Mouse (Mus musculus) MEL (cell line): ENCODE results near the gene Samd14. TPM values are rescaled to one million over a fixed set of nuclear protein-coding genes. Genes with fewer than 3 reads are reported as not detected.

Experiments
- DNase-seq: peaks from one replicate; pipeline ENCODE4 v3.0.0; 2011; ENCODE audit warnings: low read depth, low spot score
- H3K27ac ChIP-seq: 2 replicates; pipeline ENCODE4 v1.5.1; 2012; ENCODE audit warnings: low read depth, mild to moderate bottlenecking, control low read depth, low read length, moderate library complexity; ENCODE audit not compliant: control insufficient read depth
- H3K27me3 ChIP-seq, 2 experiments: fragments of 150-350 bp in 1 of 2; sonication (generic) in 1 of 2; 2 replicates each; pipeline ENCODE4 v1.6.1; 2012; ENCODE audit warnings: low read length in 2 of 2, mild to moderate bottlenecking in 2 of 2, improper control_type of control experiment in 1 of 2, moderate library complexity in 1 of 2; ENCODE audit not compliant: insufficient read depth in 2 of 2, control insufficient read depth in 1 of 2
- H3K36me3 ChIP-seq, 2 experiments: 2 replicates each; pipeline ENCODE4 v1.6.1; 2012 to 2014; ENCODE audit warnings: low read length in 2 of 2, improper control_type of control experiment in 1 of 2, inconsistent platforms in 1 of 2, mild to moderate bottlenecking in 1 of 2; ENCODE audit not compliant: insufficient read depth in 2 of 2, control insufficient read depth in 1 of 2
- H3K4me1 ChIP-seq, 2 experiments: fragments of 150-350 bp in 1 of 2; sonication (generic) in 1 of 2; 2 replicates each; pipeline ENCODE4 v1.6.1; 2012; ENCODE audit warnings: low read length in 2 of 2, improper control_type of control experiment in 1 of 2, mild to moderate bottlenecking in 1 of 2; ENCODE audit not compliant: insufficient read depth in 2 of 2, control insufficient read depth in 1 of 2
- H3K4me3 ChIP-seq, 2 experiments: fragments of 150-350 bp in 1 of 2; sonication (generic) in 1 of 2; 2 replicates each; pipeline ENCODE4 v1.5.1; 2012; ENCODE audit warnings: low read depth in 2 of 2, low read length in 2 of 2, mild to moderate bottlenecking in 2 of 2, moderate library complexity in 2 of 2, control low read depth in 1 of 2, improper control_type of control experiment in 1 of 2; ENCODE audit not compliant: control insufficient read depth in 1 of 2, insufficient read depth in 1 of 2
- H3K79me2 ChIP-seq: 2 replicates; pipeline ENCODE4 v1.6.1; 2012; ENCODE audit warnings: mild to moderate bottlenecking, low read length, moderate library complexity; ENCODE audit not compliant: control insufficient read depth, poor library complexity, insufficient read depth
- H3K9ac ChIP-seq: 2 replicates; pipeline ENCODE4 v1.6.1; 2012; ENCODE audit warnings: low read depth, mild to moderate bottlenecking, control low read depth, low read length, moderate library complexity; ENCODE audit not compliant: control insufficient read depth, poor library complexity, severe bottlenecking
- H3K9me3 ChIP-seq: fragments of 150-350 bp; sonication (generic); replicated peaks from 2 replicates; pipeline ENCODE4 v1.6.1; 2012; ENCODE audit warnings: mild to moderate bottlenecking, low read length, improper control_type of control experiment, moderate library complexity; ENCODE audit not compliant: insufficient read depth
- BHLHE40 ChIP-seq: IDR thresholded peaks from 2 replicates; pipeline ENCODE4 v1.6.1; 2012; ENCODE audit warnings: low read depth, mild to moderate bottlenecking, inconsistent platforms, low read length, improper control_type of control experiment, borderline replicate concordance
- CHD1 ChIP-seq: IDR thresholded peaks from 2 replicates; pipeline ENCODE4 v1.6.1; 2012; ENCODE audit warnings: low read depth, mild to moderate bottlenecking, inconsistent platforms, low read length, improper control_type of control experiment
- CHD2 ChIP-seq: IDR thresholded peaks from 2 replicates; pipeline ENCODE4 v1.6.1; 2011; ENCODE audit warnings: low read length, improper control_type of control experiment
- E2F4 ChIP-seq: IDR thresholded peaks from 2 replicates; pipeline ENCODE4 v1.6.1; 2011; ENCODE audit warnings: low read depth, low read length, improper control_type of control experiment, borderline replicate concordance
- EP300 ChIP-seq, 2 experiments: IDR thresholded peaks; 2 replicates each; pipeline ENCODE4 v1.6.1; 2011; ENCODE audit warnings: improper control_type of control experiment in 2 of 2, low read length in 2 of 2, low read depth in 1 of 2, mild to moderate bottlenecking in 1 of 2
- KAT2A ChIP-seq: conservative IDR thresholded peaks from 2 replicates; pipeline ENCODE4 v1.6.1; 2012; ENCODE audit warnings: low read depth, low read length, improper control_type of control experiment, inconsistent platforms
- MAFK ChIP-seq: IDR thresholded peaks from 2 replicates; pipeline ENCODE4 v1.6.1; 2011; ENCODE audit warnings: low read depth, mild to moderate bottlenecking, low read length, improper control_type of control experiment, borderline replicate concordance
- MEF2A ChIP-seq: IDR thresholded peaks from 2 replicates; pipeline ENCODE4 v1.6.1; 2014; ENCODE audit warnings: low read depth, mild to moderate bottlenecking, inconsistent platforms, low read length, improper control_type of control experiment; ENCODE audit not compliant: poor library complexity, insufficient replicate concordance, severe bottlenecking; ENCODE audit errors: extremely low read depth
- MXI1 ChIP-seq: IDR thresholded peaks from 2 replicates; pipeline ENCODE4 v1.6.1; 2011; ENCODE audit warnings: mild to moderate bottlenecking, low read depth, low read length, improper control_type of control experiment
- MYB ChIP-seq: IDR thresholded peaks from 2 replicates; pipeline ENCODE4 v1.6.1; 2011; ENCODE audit warnings: mild to moderate bottlenecking, low read depth, low read length, improper control_type of control experiment
- MYC ChIP-seq: IDR thresholded peaks from 2 replicates; pipeline ENCODE4 v1.6.1; 2011; ENCODE audit warnings: low read depth, mild to moderate bottlenecking, low read length, improper control_type of control experiment, moderate library complexity
- NELFE ChIP-seq: IDR thresholded peaks from 2 replicates; pipeline ENCODE4 v1.6.1; 2011; ENCODE audit warnings: low read depth, low read length, improper control_type of control experiment
- NRF1 ChIP-seq: IDR thresholded peaks from 2 replicates; pipeline ENCODE4 v1.6.1; 2014; ENCODE audit warnings: low read depth, mild to moderate bottlenecking, inconsistent platforms, low read length, improper control_type of control experiment, moderate library complexity; ENCODE audit not compliant: poor library complexity, insufficient read depth, severe bottlenecking
- POLR2A ChIP-seq, 2 experiments: IDR thresholded peaks; 2 replicates each; pipeline ENCODE4 v1.6.1; 2011 to 2012; ENCODE audit warnings: low read length in 2 of 2, mild to moderate bottlenecking in 2 of 2, control low read depth in 1 of 2, improper control_type of control experiment in 1 of 2, low read depth in 1 of 2, moderate library complexity in 1 of 2; ENCODE audit not compliant: control insufficient read depth in 1 of 2, insufficient read depth in 1 of 2, poor library complexity in 1 of 2
- POLR2AphosphoS2 ChIP-seq: IDR thresholded peaks from 2 replicates; pipeline ENCODE4 v1.6.1; 2011; ENCODE audit warnings: low read length, improper control_type of control experiment
- POLR2AphosphoS5 ChIP-seq: IDR thresholded peaks from 2 replicates; pipeline ENCODE4 v1.6.1; 2012; ENCODE audit warnings: low read depth, borderline replicate concordance, mild to moderate bottlenecking, inconsistent platforms, low read length, moderate library complexity, mixed read lengths
- RAD21 ChIP-seq: IDR thresholded peaks from 2 replicates; pipeline ENCODE4 v1.6.1; 2011; ENCODE audit warnings: mild to moderate bottlenecking, low read depth, low read length, improper control_type of control experiment
- RCOR1 ChIP-seq: IDR thresholded peaks from 2 replicates; pipeline ENCODE4 v1.6.1; 2012; ENCODE audit warnings: low read depth, mild to moderate bottlenecking, inconsistent platforms, low read length, improper control_type of control experiment
- SMC3 ChIP-seq: IDR thresholded peaks from 2 replicates; pipeline ENCODE4 v1.6.1; 2011; ENCODE audit warnings: low read depth, low read length, improper control_type of control experiment
- TAL1 ChIP-seq: IDR thresholded peaks from 2 replicates; pipeline ENCODE4 v1.6.1; 2012; ENCODE audit warnings: mild to moderate bottlenecking, inconsistent platforms, low read length, moderate library complexity, mixed read lengths
- TBP ChIP-seq: IDR thresholded peaks from 2 replicates; pipeline ENCODE4 v1.8.0; 2011; ENCODE audit warnings: low read depth, low read length, improper control_type of control experiment
- UBTF ChIP-seq: IDR thresholded peaks from 2 replicates; pipeline ENCODE4 v1.6.1; 2012; ENCODE audit warnings: low read depth, mild to moderate bottlenecking, inconsistent platforms, low read length, improper control_type of control experiment, moderate library complexity, borderline replicate concordance; ENCODE audit not compliant: insufficient read depth
- USF1 ChIP-seq: IDR thresholded peaks from 2 replicates; pipeline ENCODE4 v1.6.1; 2014; ENCODE audit warnings: low read depth, mild to moderate bottlenecking, inconsistent platforms, low read length, improper control_type of control experiment, moderate library complexity
- ZC3H11A ChIP-seq: IDR thresholded peaks from 2 replicates; pipeline ENCODE4 v1.6.1; 2012; ENCODE audit warnings: low read depth, mild to moderate bottlenecking, inconsistent platforms, low read length, improper control_type of control experiment
- ZKSCAN1 ChIP-seq: IDR thresholded peaks from 2 replicates; pipeline ENCODE4 v1.6.1; 2012; ENCODE audit warnings: low read depth, mild to moderate bottlenecking, inconsistent platforms, low read length, improper control_type of control experiment, moderate library complexity
- ZMIZ1 ChIP-seq: IDR thresholded peaks from 2 replicates; pipeline ENCODE4 v1.6.1; 2012; ENCODE audit warnings: low read depth, mild to moderate bottlenecking, inconsistent platforms, low read length, improper control_type of control experiment, moderate library complexity
- polyA plus RNA-seq, 2 experiments: library from polyadenylated mRNA; stranded (reverse) in 1 of 2; unstranded in 1 of 2; fragments of >175 nt in 1 of 2; fragments of >200 nt in 1 of 2; gene quantifications; 2 replicates each; pipeline versions ENCODE4 v1.2.1 to v1.2.4; 2012; ENCODE audit warnings: low replicate concordance in 2 of 2, low read depth in 1 of 2; ENCODE audit not compliant: insufficient read length in 2 of 2, insufficient read depth in 1 of 2, missing spikeins in 1 of 2
- total RNA-seq: library from RNA; depleted of rRNA; stranded (reverse); fragments of 300-350 nt; gene quantifications from 2 replicates; pipeline ENCODE4 v1.2.3, GENCODE M21; 2012

The Samd14 gene
- total and polyA plus RNA-seq, 3 experiments, result 57.6 to 1,219 (median 101) TPM

DNA sequence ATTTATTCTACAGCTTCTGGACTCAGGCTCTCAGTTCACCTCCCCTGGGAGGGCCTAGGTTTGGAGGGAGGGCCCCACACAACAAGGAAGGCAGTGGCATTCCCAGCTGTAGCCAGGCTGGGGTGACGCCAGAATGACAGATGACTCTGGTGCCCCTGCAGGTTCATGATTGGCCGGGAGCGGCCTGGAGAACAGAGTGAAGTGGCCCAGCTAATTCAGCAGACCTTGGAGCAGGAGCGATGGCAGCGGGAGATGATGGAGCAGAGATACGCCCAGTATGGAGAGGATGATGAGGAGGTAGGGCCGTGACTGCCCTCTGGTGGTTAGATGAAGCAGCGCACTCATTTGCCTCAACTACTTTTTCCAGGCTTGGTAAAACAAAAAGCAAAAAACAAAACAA lies 8.6 kb upstream of the Samd14 start (continued):
- TF ChIP-seq ZC3H11A (peak; percentile 48; the same call in 1 of the 2 replicates), MEF2A (no peak), KAT2A (no peak), RAD21 (peak; percentile 74), POLR2A (IDR thresholded peaks at IDR 0.05; ENCODE audit: control insufficient read depth in 1 of 2, insufficient read depth in 1 of 2, low read depth in 1 of 2, low read length in 2 of 2, poor library complexity in 1 of 2) (no peak), UBTF (no peak), BHLHE40 (no peak), RCOR1 (peak; percentile 22; the same call in 1 of the 2 replicates), TAL1 (no peak), MYC (no peak), ZKSCAN1 (no peak), MAFK (no peak)

DNA sequence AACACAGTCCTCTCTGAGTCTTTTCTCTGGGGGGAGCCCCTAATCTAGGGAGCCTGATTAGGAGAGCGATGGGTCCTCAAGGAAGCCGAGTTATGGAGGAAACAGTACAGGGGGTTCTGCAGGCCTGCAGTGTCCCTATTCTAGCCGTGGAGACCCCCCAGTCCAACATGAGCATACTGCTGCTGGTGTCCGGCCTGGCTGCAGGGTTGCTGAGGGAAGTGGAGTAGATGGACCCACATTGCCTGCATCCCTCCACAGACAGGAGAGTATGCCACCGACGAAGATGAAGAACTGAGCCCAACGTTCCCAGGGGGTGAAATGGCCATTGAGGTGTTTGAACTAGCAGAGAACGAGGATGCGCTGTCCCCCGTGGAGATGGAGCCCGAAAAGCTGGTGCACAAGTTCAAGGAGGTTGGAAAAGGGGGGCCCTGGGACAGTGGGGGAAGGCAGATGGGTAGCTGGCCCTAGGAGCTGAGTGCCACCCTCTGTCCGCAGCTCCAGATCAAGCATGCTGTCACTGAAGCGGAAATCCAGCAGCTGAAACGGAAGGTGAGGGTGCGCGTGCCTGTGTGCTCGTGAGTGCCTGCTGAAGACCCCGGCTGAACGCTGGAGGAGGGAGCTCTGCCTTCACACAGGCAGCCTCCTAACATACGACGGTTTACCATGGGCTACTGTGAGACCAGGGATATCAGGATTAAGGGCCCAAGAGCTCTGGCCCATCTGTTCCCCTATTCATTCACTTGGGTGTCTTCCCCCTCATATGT lies 7.9 kb upstream of the Samd14 start:
- H3K4me3 ChIP-seq, result no peak overlapping the region

DNA sequence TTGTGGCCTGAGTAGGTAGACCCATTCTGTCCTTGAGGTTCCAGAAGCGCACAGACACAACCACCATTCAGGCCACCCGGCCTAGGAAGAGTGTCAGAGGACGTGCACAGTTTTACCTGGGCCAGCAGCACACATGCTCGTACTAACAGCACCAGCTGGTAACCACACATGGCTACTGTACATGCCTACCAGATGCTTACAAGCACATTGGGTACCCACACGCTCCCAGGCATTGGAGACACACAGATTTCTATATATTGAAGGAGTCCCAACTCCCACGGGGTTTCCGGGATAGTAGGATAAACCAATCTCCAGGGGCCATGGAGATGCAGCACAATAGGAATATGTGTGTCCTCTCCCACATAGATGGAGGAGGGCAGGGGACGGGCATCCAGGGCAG lies 7.0 kb upstream of the Samd14 start:
- DNase-seq, result no peak
- peaks cover 25% of the 10 kb centered on the region for H3K79me2 ChIP-seq
- H3K4me3 ChIP-seq, result no peak overlapping the region
- H3K27me3 ChIP-seq, result no peaks in the 10 kb centered on the region
- peaks cover 18 to 70% of the 10 kb centered on the region in 2 experiments for H3K4me1 ChIP-seq
- no peak overlapping the region for H3K9ac ChIP-seq
- no peaks in the 10 kb centered on the region for H3K9me3 ChIP-seq
- H3K36me3 ChIP-seq, result peaks cover 10 to 64% of the 10 kb centered on the region in 2 experiments
- TF ChIP-seq USF1, result no peak
- no peak for TF ChIP-seq CHD1
- TF ChIP-seq MYB, result no peak
- no peak for TF ChIP-seq EP300 (IDR thresholded peaks at IDR 0.05; ENCODE audit: low read depth in 1 of 2, low read length in 2 of 2)
- TF ChIP-seq NELFE, result no peak
- TF ChIP-seq MAFK, result no peak
- no peak for TF ChIP-seq POLR2AphosphoS2
- no peak for TF ChIP-seq SMC3
- TF ChIP-seq E2F4, result no peak
- TF ChIP-seq POLR2AphosphoS5, result no peak
- TF ChIP-seq ZKSCAN1, result no peak
- TF ChIP-seq MXI1, result no peak
- TF ChIP-seq CHD2, result no peak
- TF ChIP-seq TBP, result no peak
- no peak for TF ChIP-seq RAD21
- no peak overlapping the region for H3K27ac ChIP-seq

More for the DNA sequence above, 7.9 kb upstream of the Samd14 start:
- Histone ChIP-seq H3K79me2 (peaks cover 31% of the 10 kb centered on the region), H3K27me3 (no peaks in the 10 kb centered on the region), H3K36me3 (peaks cover 10 to 63% of the 10 kb centered on the region in 2 experiments), H3K4me1 (peaks cover 25 to 68% of the 10 kb centered on the region in 2 experiments), H3K9ac (no peak overlapping the region), H3K27ac (no peak overlapping the region; the same call in 1 of the 2 replicates), H3K9me3 (no peaks in the 10 kb centered on the region)
- TF ChIP-seq ZMIZ1 (0 out of 2 replicates have a peak, but pooled peaks have one; percentile 1), NRF1 (no peak)
- no peak for DNase-seq
